Comparison of ENCODE assay signal across 8 mouse cellular contexts in the genomic region with DNA sequence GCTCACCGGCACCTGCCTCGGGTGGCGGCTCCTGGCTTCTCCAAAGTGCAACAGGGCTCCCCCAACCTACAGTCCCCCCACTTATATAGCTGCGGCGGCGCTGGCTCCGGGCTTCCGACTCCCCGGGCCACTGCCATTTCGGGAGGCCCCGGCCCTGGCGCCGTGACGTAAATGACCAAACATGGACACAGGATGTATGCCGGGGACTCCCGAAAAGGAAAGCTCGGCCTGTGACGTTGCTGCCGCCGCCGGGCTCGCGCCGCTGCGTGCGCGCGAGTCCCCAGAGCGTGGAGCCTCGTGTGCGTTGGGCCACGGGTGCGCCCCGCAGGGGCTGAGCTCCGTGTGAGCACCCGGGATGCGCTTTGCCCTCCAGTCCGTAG. TPM values are rescaled to one million over a fixed set of nuclear protein-coding genes. Genes with fewer than 3 reads are reported as not detected.
DNase-seq lines count a peak whose midpoint lies in the region; ATAC-seq and TF ChIP-seq lines count a peak whose summit lies in the region.

A gene (minus strand): TSS at position 59 of the 380 bp plus-strand sequence.

- no peak within 1 kb of the TSS for H3K9ac ChIP-seq in lung, embryonic 14.5 days
- no peak within 1 kb of the TSS for H3K9ac ChIP-seq in liver, embryonic 16.5 days (ENCODE audit: low read depth, low read length)

- no peak within 1 kb of the TSS for H3K27ac ChIP-seq in lung, embryonic 14.5 days (ENCODE audit: low read depth)
- peak within 1 kb of the TSS; percentile 31; the same call in 1 of the 2 replicates for H3K27ac ChIP-seq in cerebellum, adult 2 months (ENCODE audit: insufficient read depth, low read length)
- H3K27ac ChIP-seq in layer of hippocampus, adult 2 months, result peak within 1 kb of the TSS; percentile 93
- no peak within 1 kb of the TSS for H3K27ac ChIP-seq in liver, embryonic 16.5 days (ENCODE audit: low read length)

- H3K27me3 ChIP-seq in lung, embryonic 14.5 days (ENCODE audit: insufficient read depth, low read length), result peaks cover 74% of the 10 kb centered on the region
- no peaks in the 10 kb centered on the region for H3K27me3 ChIP-seq in cerebellum, adult 2 months (ENCODE audit: control insufficient read depth, insufficient read depth, low read length)
- H3K27me3 ChIP-seq in liver, embryonic 16.5 days (ENCODE audit: control insufficient read depth, insufficient read depth, low read depth, low read length), result peaks cover 59% of the 10 kb centered on the region

- no peaks in the 10 kb centered on the region for H3K36me3 ChIP-seq in lung, embryonic 14.5 days (ENCODE audit: insufficient read depth)
- H3K36me3 ChIP-seq in liver, embryonic 16.5 days (ENCODE audit: control insufficient read depth, insufficient read depth), result no peaks in the 10 kb centered on the region

- TF ChIP-seq CTCF in lung, embryonic 14.5 days (IDR thresholded peaks at IDR 0.05; ENCODE audit: low read depth), result no peak
- no peak for TF ChIP-seq CTCF in cerebellum, adult 2 months (IDR thresholded peaks at IDR 0.05; ENCODE audit: borderline replicate concordance, insufficient read depth, low read depth, low read length)
- peak; percentile 31 for TF ChIP-seq CTCF in layer of hippocampus, adult 2 months (conservative IDR thresholded peaks at IDR 0.05)

- peak; percentile 69 for DNase-seq in lung, embryonic 14.5 days
- no peak for DNase-seq in lung, adult 18-20 months
- peak; percentile 91 to 95 for DNase-seq in cerebellum, adult 2 months
- DNase-seq in layer of hippocampus, adult 2 months (ENCODE audit: low spot score in 2 of 2), result peak; percentile 93 to 96
- DNase-seq in retina, embryonic 14.5 days (ENCODE audit: low spot score), result peak; percentile 61
- no peak for DNase-seq in ovary, postnatal 14 days (ENCODE audit: low spot score)

- no peaks in the 10 kb centered on the region for H3K4me1 ChIP-seq in lung, embryonic 14.5 days (ENCODE audit: insufficient read depth)
- H3K4me1 ChIP-seq in cerebellum, adult 2 months (ENCODE audit: control insufficient read depth, insufficient read depth, low read length), result peaks cover 26% of the 10 kb centered on the region
- H3K4me1 ChIP-seq in liver, embryonic 16.5 days (ENCODE audit: control insufficient read depth, low read depth, low read length), result no peaks in the 10 kb centered on the region

- TF ChIP-seq POLR2A in cerebellum, adult 2 months (IDR thresholded peaks at IDR 0.05; ENCODE audit: borderline replicate concordance, insufficient read depth, low read length), result peak; percentile 65; the same call in 1 of the 2 replicates

- no peaks in the 10 kb centered on the region for H3K9me3 ChIP-seq in lung, embryonic 14.5 days (ENCODE audit: low read depth, low read length)
- no peaks in the 10 kb centered on the region for H3K9me3 ChIP-seq in liver, embryonic 16.5 days (replicated peaks; ENCODE audit: control insufficient read depth, low read length)

- H3K4me3 ChIP-seq in lung, embryonic 14.5 days (ENCODE audit: low read depth, low read length), result peak within 1 kb of the TSS; percentile 40
- peak within 1 kb of the TSS; percentile 55 for H3K4me3 ChIP-seq in cerebellum, adult 2 months (replicated peaks; ENCODE audit: insufficient read depth, low read depth, low read length)
- peak within 1 kb of the TSS; percentile 63 for H3K4me3 ChIP-seq in layer of hippocampus, adult 2 months
- H3K4me3 ChIP-seq in liver, embryonic 16.5 days (ENCODE audit: low read depth, low read length), result peak within 1 kb of the TSS; percentile 38

- whole genome bisulfite sequencing in lung, embryonic 14.5 days, result under 1% methylated on average over 34 of the region's 38 CpGs
- under 1% methylated on average over 38 of the region's 38 CpGs for WGBS in cerebellum, adult 2 months
- WGBS in liver, embryonic 16.5 days (ENCODE audit: insufficient replicate concordance), result under 1% methylated on average over 36 of the region's 38 CpGs

- H3K4me2 ChIP-seq in lung, embryonic 14.5 days, result peak within 1 kb of the TSS; percentile 74
- H3K4me2 ChIP-seq in liver, embryonic 16.5 days (ENCODE audit: low read depth, low read length), result peak within 1 kb of the TSS; percentile 46

- ATAC-seq in lung, embryonic 14.5 days (ENCODE audit: insufficient read depth), result peak; percentile 77
- peak; percentile 80 for ATAC-seq in frontal cortex, adult (ENCODE audit: low TSS enrichment)
- ATAC-seq in liver, embryonic 16.5 days (ENCODE audit: low read depth), result no peak

RNA-seq across cellular contexts. Expression of the gene that starts here (rescaled TPM):
- polyA plus RNA-seq in lung, embryonic 14.5 days (2014; fragmentation: Nextera tagmentation; extraction: Ambion mirVana), result not detected in 2 replicates
- 8.3 and 9.8 TPM in 2 replicates for polyA plus RNA-seq in cerebellum, adult 2 months (2012; rRNA removed)
- 10 to 100 TPM; 20.5 to 27.6 TPM for total RNA-seq in layer of hippocampus, adult 2 months (2021)
- polyA plus RNA-seq in liver, embryonic 16.5 days (2015; fragmentation: Nextera tagmentation; extraction: Ambion mirVana), result not detected in 2 replicates

Comparison
In these comparisons a context has a peak if more than half of its experiments do, and no peak if none do; other contexts are left out.
1. Peak in DNase-seq, ATAC-seq, H3K4me3 ChIP-seq and H3K4me2 ChIP-seq in lung, embryonic 14.5 days; RNA of the gene not detected or under 1 TPM.
2. DNase-seq: peak in cerebellum, adult 2 months (2 of 2), layer of hippocampus, adult 2 months (2 of 2) and retina, embryonic 14.5 days (single experiment); none in lung, adult 18-20 months (0 of 2) and ovary, postnatal 14 days (single experiment).
3. H3K27ac ChIP-seq: peak in cerebellum, adult 2 months (single experiment) and layer of hippocampus, adult 2 months (single experiment); none in lung, embryonic 14.5 days (single experiment) and liver, embryonic 16.5 days (single experiment).
4. Peak in every context shown above with its lines, with median percentiles within 50 percentile points of each other: H3K4me3 ChIP-seq.